Mouse (Mus musculus): Measurements from ENCODE around the gene Gm10413. TPM values are rescaled to one million over a fixed set of nuclear protein-coding genes. Genes with fewer than 3 reads are reported as not detected.

Gm10413 gene
- not detected in 2 replicates for total RNA-seq (2023)

DNA sequence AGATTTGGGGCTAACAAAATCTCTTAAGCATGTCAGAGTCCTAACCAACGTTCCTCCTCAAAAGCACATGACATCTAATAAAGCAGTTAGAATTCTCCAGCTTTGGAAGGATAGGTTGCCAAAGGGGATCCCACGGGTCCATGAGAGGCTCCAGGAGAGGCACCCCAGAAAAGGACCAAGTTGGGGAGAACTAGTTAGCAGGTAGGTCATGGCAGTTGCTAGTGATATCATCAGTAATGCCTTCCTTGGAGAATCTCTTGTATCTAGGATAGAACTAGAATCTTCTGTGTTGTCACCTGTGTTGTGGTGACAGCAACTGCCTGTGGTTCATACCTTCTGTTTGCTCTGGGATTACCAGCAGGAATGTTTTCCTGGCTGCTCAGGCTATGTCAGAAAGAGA, at the start of gene Gm10413:
Gm10413 (plus strand) TSS at position 301 of the 400 bp plus-strand sequence.

DNA sequence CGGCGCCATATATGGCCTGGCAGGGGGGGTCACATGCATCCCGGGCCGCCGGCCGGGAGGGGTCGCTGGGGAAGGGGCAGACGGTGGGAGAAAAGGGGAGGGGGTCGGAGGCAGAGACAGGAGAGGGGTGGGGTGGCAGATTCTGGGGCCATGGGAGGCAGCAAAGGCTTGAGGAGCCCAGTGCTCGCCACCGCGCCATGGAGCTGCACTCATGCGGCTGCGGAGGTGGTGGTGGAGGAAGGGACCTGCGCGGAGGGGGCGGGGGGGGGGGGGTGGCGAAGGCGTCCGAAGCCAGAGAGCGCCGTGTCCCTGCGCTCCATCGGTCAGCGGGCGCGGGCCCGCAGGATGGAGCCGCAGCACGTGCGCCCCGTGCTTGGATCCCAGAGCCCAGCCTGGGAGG, 17.4 kb downstream of the Gm10413 start, which contains the start of gene Gm10409:
Gm10409 (plus strand) TSS at position 301 of the 400 bp plus-strand sequence.

DNA sequence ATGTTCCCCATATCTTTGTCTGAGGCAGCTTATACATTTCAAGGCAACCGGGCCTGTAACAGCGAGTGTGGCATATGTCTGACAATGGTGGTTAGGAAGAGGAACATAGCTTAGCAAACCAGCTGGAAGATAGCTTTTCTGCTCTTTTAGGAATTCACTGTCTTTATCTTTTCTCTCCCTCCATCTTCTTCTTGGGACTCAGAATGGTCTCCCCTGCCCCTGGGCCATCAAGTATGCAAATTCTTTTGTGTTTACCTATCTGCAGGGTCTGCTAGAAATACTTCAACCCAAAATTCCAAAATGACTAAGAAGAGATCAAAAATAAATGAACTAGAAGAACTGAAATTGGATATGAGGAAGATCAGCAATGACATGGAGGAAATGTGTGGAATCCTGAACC, 32.9 kb downstream of the Gm10413 start, which contains the start of gene Gm3005:
Gm3005 (plus strand) TSS at position 301 of the 400 bp plus-strand sequence.

DNA sequence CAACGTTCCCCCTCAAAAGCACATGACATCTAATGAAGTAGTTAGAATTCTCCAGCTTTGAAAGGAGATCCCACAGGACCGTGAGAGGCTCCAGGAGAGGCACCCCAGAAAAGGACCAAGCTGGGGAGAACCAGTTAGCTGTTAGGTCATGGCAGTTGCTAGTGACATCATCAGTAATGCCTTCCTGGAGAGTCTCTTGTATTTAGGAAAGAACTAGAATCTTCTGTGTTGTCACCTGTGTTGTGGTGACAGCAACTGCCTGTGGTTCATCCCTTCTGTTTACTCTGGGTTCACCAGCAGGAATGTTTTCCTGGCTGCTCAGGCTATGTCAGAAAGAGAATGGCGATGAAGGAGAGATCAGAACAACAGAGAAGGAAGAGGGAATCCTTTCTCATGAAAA, 54.2 kb downstream of the Gm10413 start, which contains the start of gene Gm10408:
Gm10408 (plus strand) TSS at position 301 of the 400 bp plus-strand sequence.

Other genes with a start within 250 kb of the Gm10413 start
- not detected in 2 replicates for gene Gm5795, start 206.8 kb upstream of the Gm10413 start, total RNA-seq (2023)
- gene D830030K20Rik, start 186.6 kb upstream of the Gm10413 start, total RNA-seq (2023): not detected in 2 replicates
- gene Gm2956, start 62.5 kb upstream of the Gm10413 start, total RNA-seq (2023): not detected in 2 replicates
- not detected in 2 replicates for gene Gm10409, start 17.5 kb downstream of the Gm10413 start, total RNA-seq (2023)
- not detected in 2 replicates for gene Gm3005, start 33.0 kb downstream of the Gm10413 start, total RNA-seq (2023)
- not detected in 2 replicates for gene Gm10408, start 54.3 kb downstream of the Gm10413 start, total RNA-seq (2023)
- not detected in 2 replicates for gene Gm3012, start 239.4 kb downstream of the Gm10413 start, total RNA-seq (2023)